Comparison of ENCODE assay signal across 8 mouse cellular contexts in the genomic region with DNA sequence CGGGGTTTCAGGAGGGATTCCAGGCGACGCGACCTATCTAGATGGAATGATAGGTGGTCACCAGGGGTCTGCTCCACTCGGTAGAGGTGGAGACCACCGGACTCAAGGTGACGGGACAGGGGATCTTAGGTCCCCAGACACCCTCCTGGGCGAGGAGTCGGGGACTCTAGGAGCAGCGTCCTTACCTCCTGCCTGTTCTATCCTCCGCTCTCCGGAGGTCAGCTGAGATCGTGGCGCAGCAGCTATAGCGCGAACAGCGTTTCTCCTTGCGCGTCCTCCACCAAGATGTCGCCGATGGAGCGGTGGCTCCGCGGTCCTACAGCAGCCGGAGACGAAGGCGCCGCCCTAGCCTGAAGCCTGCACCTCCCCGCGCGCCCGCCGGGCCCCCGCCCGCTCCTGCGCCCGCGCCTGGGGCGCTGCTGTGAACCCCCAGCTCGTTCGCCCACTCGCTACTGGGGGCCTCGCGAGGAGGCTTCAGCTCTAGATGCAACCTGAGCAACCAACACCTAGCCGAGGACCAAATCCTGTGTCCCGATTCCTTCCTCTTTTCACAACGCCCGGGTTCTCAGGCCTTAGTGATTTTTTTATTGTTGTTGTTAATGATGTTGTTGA. TPM values are rescaled to one million over a fixed set of nuclear protein-coding genes. Genes with fewer than 3 reads are reported as not detected.
DNase-seq lines count a peak whose midpoint lies in the region; ATAC-seq and TF ChIP-seq lines count a peak whose summit lies in the region.

A gene (minus strand): TSS at position 562 of the 612 bp plus-strand sequence.

- H3K4me3 ChIP-seq in cerebellum, adult 2 months (replicated peaks; ENCODE audit: insufficient read depth, low read depth, low read length): peak within 1 kb of the TSS; percentile 99
- H3K4me3 ChIP-seq in forebrain, postnatal 0 days (ENCODE audit: low read depth, low read length): peak within 1 kb of the TSS; percentile 90
- H3K4me3 ChIP-seq in intestine, embryonic 14.5 days (ENCODE audit: low read depth, low read length): peak within 1 kb of the TSS; percentile 80
- H3K4me3 ChIP-seq in limb, embryonic 15.5 days: peak within 1 kb of the TSS; percentile 88
- peak within 1 kb of the TSS; percentile 91 for H3K4me3 ChIP-seq in midbrain, embryonic 13.5 days (replicated peaks)
- H3K4me3 ChIP-seq in stomach, embryonic 15.5 days (replicated peaks): peak within 1 kb of the TSS; percentile 96

- no peaks in the 10 kb centered on the region for H3K9me3 ChIP-seq in forebrain, postnatal 0 days (ENCODE audit: low read length)
- H3K9me3 ChIP-seq in intestine, embryonic 14.5 days (ENCODE audit: control insufficient read depth, low read length): 0 out of 2 replicates have a peak, but pooled peaks cover under 1% of the 10 kb centered on the region
- no peaks in the 10 kb centered on the region for H3K9me3 ChIP-seq in limb, embryonic 15.5 days
- no peaks in the 10 kb centered on the region for H3K9me3 ChIP-seq in midbrain, embryonic 13.5 days
- no peaks in the 10 kb centered on the region for H3K9me3 ChIP-seq in stomach, embryonic 15.5 days

- H3K27me3 ChIP-seq in cerebellum, adult 2 months (ENCODE audit: control insufficient read depth, insufficient read depth, low read length): no peaks in the 10 kb centered on the region
- no peaks in the 10 kb centered on the region; the same call in 1 of the 2 replicates for H3K27me3 ChIP-seq in forebrain, postnatal 0 days (ENCODE audit: insufficient read depth, low read length)
- peaks cover 6% of the 10 kb centered on the region; the same call in 1 of the 2 replicates for H3K27me3 ChIP-seq in intestine, embryonic 14.5 days (replicated peaks; ENCODE audit: control insufficient read depth, insufficient read depth, low read length)
- H3K27me3 ChIP-seq in limb, embryonic 15.5 days: peaks cover 20% of the 10 kb centered on the region
- H3K27me3 ChIP-seq in midbrain, embryonic 13.5 days: peaks cover 25% of the 10 kb centered on the region; the same call in 1 of the 2 replicates
- H3K27me3 ChIP-seq in stomach, embryonic 15.5 days (replicated peaks): peaks cover 10% of the 10 kb centered on the region; the same call in 1 of the 2 replicates

- H3K9ac ChIP-seq in forebrain, postnatal 0 days: peak within 1 kb of the TSS; percentile 63
- peak within 1 kb of the TSS; percentile 58 for H3K9ac ChIP-seq in intestine, embryonic 14.5 days (ENCODE audit: low read length)
- peak within 1 kb of the TSS; percentile 65 for H3K9ac ChIP-seq in limb, embryonic 15.5 days
- H3K9ac ChIP-seq in midbrain, embryonic 13.5 days (replicated peaks): peak within 1 kb of the TSS; percentile 82
- H3K9ac ChIP-seq in stomach, embryonic 15.5 days: peak within 1 kb of the TSS; percentile 65

- H3K4me2 ChIP-seq in forebrain, postnatal 0 days (ENCODE audit: low read depth): peak within 1 kb of the TSS; percentile 84
- H3K4me2 ChIP-seq in intestine, embryonic 14.5 days (ENCODE audit: low read length): peak within 1 kb of the TSS; percentile 91
- H3K4me2 ChIP-seq in limb, embryonic 15.5 days: peak within 1 kb of the TSS; percentile 98
- H3K4me2 ChIP-seq in midbrain, embryonic 13.5 days (replicated peaks): peak within 1 kb of the TSS; percentile 86
- H3K4me2 ChIP-seq in stomach, embryonic 15.5 days: peak within 1 kb of the TSS; percentile 97

- peak; percentile 70 for ATAC-seq in forebrain, postnatal 0 days
- peak; percentile 63 for ATAC-seq in intestine, embryonic 14.5 days (replicated peaks; ENCODE audit: low FRiP score, low TSS enrichment, low read depth)
- ATAC-seq in limb, embryonic 15.5 days (ENCODE audit: insufficient number of reproducible peaks, low FRiP score, low TSS enrichment, low read depth): peak; percentile 66
- ATAC-seq in midbrain, embryonic 13.5 days: peak; percentile 86
- peak; percentile 54 for ATAC-seq in stomach, embryonic 15.5 days (ENCODE audit: insufficient read depth, low FRiP score, low read depth)

- H3K36me3 ChIP-seq in forebrain, postnatal 0 days (ENCODE audit: insufficient read depth): no peaks in the 10 kb centered on the region
- no peaks in the 10 kb centered on the region for H3K36me3 ChIP-seq in intestine, embryonic 14.5 days (ENCODE audit: control insufficient read depth, insufficient read depth, low read length)
- no peaks in the 10 kb centered on the region for H3K36me3 ChIP-seq in limb, embryonic 15.5 days
- no peaks in the 10 kb centered on the region for H3K36me3 ChIP-seq in midbrain, embryonic 13.5 days
- H3K36me3 ChIP-seq in stomach, embryonic 15.5 days: no peaks in the 10 kb centered on the region

- peak; percentile 70 to 82 for DNase-seq in cerebellum, adult 2 months
- no peak for DNase-seq in cerebellum, postnatal 14 days
- peak; percentile 75 for DNase-seq in adrenal gland, postnatal 14 days
- no peak for DNase-seq in forebrain, postnatal 0 days
- no peak for DNase-seq in intestine, embryonic 14.5 days (ENCODE audit: low spot score)

- under 1% methylated on average over 48 of the region's 48 CpGs for WGBS in cerebellum, adult 2 months
- WGBS in forebrain, postnatal 0 days: 2% methylated on average over 48 of the region's 48 CpGs
- 1% methylated on average over 48 of the region's 48 CpGs for WGBS in intestine, embryonic 14.5 days
- 1% methylated on average over 48 of the region's 48 CpGs for WGBS in limb, embryonic 15.5 days
- WGBS in midbrain, embryonic 13.5 days: 1% methylated on average over 48 of the region's 48 CpGs
- 1% methylated on average over 48 of the region's 48 CpGs for WGBS in stomach, embryonic 15.5 days

- peak; percentile 92; the same call in 1 of the 2 replicates for TF ChIP-seq POLR2A in cerebellum, adult 2 months (IDR thresholded peaks at IDR 0.05; ENCODE audit: borderline replicate concordance, insufficient read depth, low read length)

- H3K4me1 ChIP-seq in cerebellum, adult 2 months (ENCODE audit: control insufficient read depth, insufficient read depth, low read length): peaks cover 6% of the 10 kb centered on the region; the same call in 1 of the 2 replicates
- H3K4me1 ChIP-seq in forebrain, postnatal 0 days (ENCODE audit: insufficient read depth): peaks cover 8% of the 10 kb centered on the region; the same call in 1 of the 2 replicates
- peaks cover 10% of the 10 kb centered on the region for H3K4me1 ChIP-seq in intestine, embryonic 14.5 days (replicated peaks; ENCODE audit: control insufficient read depth, insufficient read depth, low read length)
- peaks cover 12% of the 10 kb centered on the region for H3K4me1 ChIP-seq in limb, embryonic 15.5 days
- peaks cover 19% of the 10 kb centered on the region for H3K4me1 ChIP-seq in midbrain, embryonic 13.5 days (replicated peaks)
- H3K4me1 ChIP-seq in stomach, embryonic 15.5 days: peaks cover 8% of the 10 kb centered on the region; the same call in 1 of the 2 replicates

- no peak for TF ChIP-seq CTCF in cerebellum, adult 2 months (IDR thresholded peaks at IDR 0.05; ENCODE audit: borderline replicate concordance, insufficient read depth, low read depth, low read length)
- no peak for TF ChIP-seq CTCF in forebrain, postnatal 0 days (IDR thresholded peaks at IDR 0.05; ENCODE audit: low read depth)

- peak within 1 kb of the TSS; percentile 98 for H3K27ac ChIP-seq in cerebellum, adult 2 months (ENCODE audit: insufficient read depth, low read length)
- peak within 1 kb of the TSS; percentile 82 for H3K27ac ChIP-seq in forebrain, postnatal 0 days (ENCODE audit: low read depth, low read length)
- no peak within 1 kb of the TSS for H3K27ac ChIP-seq in intestine, embryonic 14.5 days (ENCODE audit: low read depth)
- H3K27ac ChIP-seq in limb, embryonic 15.5 days: peak within 1 kb of the TSS; percentile 54; the same call in 1 of the 2 replicates
- H3K27ac ChIP-seq in midbrain, embryonic 13.5 days: peak within 1 kb of the TSS; percentile 85
- H3K27ac ChIP-seq in stomach, embryonic 15.5 days: peak within 1 kb of the TSS; percentile 45; the same call in 1 of the 2 replicates

RNA-seq across cellular contexts. Expression of the gene that starts here (rescaled TPM):
- polyA plus RNA-seq in cerebellum, adult 2 months (2012; rRNA removed): 19.6 and 23.5 TPM in 2 replicates
- total RNA-seq in adrenal gland, postnatal 14 days (2021): 3.8 and 4.1 TPM in 2 replicates
- total RNA-seq in forebrain, postnatal 0 days (2014; rRNA removed): 19.5 and 21.8 TPM in 2 replicates
- polyA plus RNA-seq in forebrain, postnatal 0 days (2015; fragmentation: Nextera tagmentation; extraction: Ambion mirVana): 10.0 and 10.6 TPM in 2 replicates
- polyA plus RNA-seq in intestine, embryonic 14.5 days (2014; fragmentation: Nextera tagmentation; extraction: Ambion mirVana): 3.2 and 3.9 TPM in 2 replicates
- 2.6 and 3.0 TPM in 2 replicates for polyA plus RNA-seq in limb, embryonic 15.5 days (2015; fragmentation: Nextera tagmentation; extraction: Ambion mirVana)
- 4.0 and 5.1 TPM in 2 replicates for polyA plus RNA-seq in midbrain, embryonic 13.5 days (2015; fragmentation: Nextera tagmentation; extraction: Ambion mirVana)
- polyA plus RNA-seq in stomach, embryonic 15.5 days (2015; fragmentation: Nextera tagmentation; extraction: Ambion mirVana): 3.4 and 3.9 TPM in 2 replicates

Comparison
In these comparisons a context has a peak if more than half of its experiments do, and no peak if none do; other contexts are left out.
1. DNase-seq: peak in cerebellum, adult 2 months (2 of 2) and adrenal gland, postnatal 14 days (single experiment); none in cerebellum, postnatal 14 days (0 of 2), forebrain, postnatal 0 days (single experiment) and intestine, embryonic 14.5 days (single experiment).
2. Peak in every context shown above with its lines, with median percentiles within 50 percentile points of each other: H3K4me3 ChIP-seq, ATAC-seq, H3K4me2 ChIP-seq and H3K9ac ChIP-seq.